Mouse (Mus musculus) kidney, embryonic 16.5 days (tissue): ENCODE results near the gene Homer1. TPM values are rescaled to one million over a fixed set of nuclear protein-coding genes. Genes with fewer than 3 reads are reported as not detected.
A peak's percentile ranks its signal among the peaks of the same experiment; 100 is the strongest.

Experiments used
- ATAC-seq: fragments of 200-750 bp; cut with Nextera tagmentation; 2 replicates; pipeline ENCODE4 v1.8.0; 2017; ENCODE audit warnings: moderate TSS enrichment; ENCODE audit not compliant: low FRiP score, low TSS enrichment
- H3K27ac ChIP-seq: fragments of 300-500 bp; sonication (generic); 2 replicates; pipeline ENCODE4 v1.5.1; 2014; ENCODE audit warnings: low read length
- H3K27me3 ChIP-seq: fragments of 300-500 bp; sonication (generic); 2 replicates; pipeline ENCODE4 v1.6.1; 2014; ENCODE audit warnings: low read length, control low read depth, mixed read lengths; ENCODE audit not compliant: insufficient read depth
- H3K36me3 ChIP-seq: fragments of 300-500 bp; sonication (generic); 2 replicates; pipeline ENCODE4 v1.6.1; 2014; ENCODE audit warnings: low read length, control low read depth, mixed read lengths; ENCODE audit not compliant: insufficient read depth
- H3K4me1 ChIP-seq: fragments of 300-500 bp; sonication (generic); 2 replicates; pipeline ENCODE4 v1.6.1; 2014; ENCODE audit warnings: low read length, control low read depth, mixed read lengths; ENCODE audit not compliant: insufficient read depth
- H3K4me2 ChIP-seq: fragments of 300-500 bp; sonication (generic); replicated peaks from 2 replicates; pipeline ENCODE4 v1.6.1; 2014; ENCODE audit warnings: low read depth, low read length
- H3K4me3 ChIP-seq: fragments of 300-500 bp; sonication (generic); 2 replicates; pipeline ENCODE4 v1.5.1; 2014; ENCODE audit warnings: mild to moderate bottlenecking, low read length
- H3K9ac ChIP-seq: fragments of 300-500 bp; sonication (generic); replicated peaks from 2 replicates; pipeline ENCODE4 v1.6.1; 2014; ENCODE audit warnings: low read length
- H3K9me3 ChIP-seq: fragments of 300-500 bp; sonication (generic); 2 replicates; pipeline ENCODE4 v1.6.1; 2016; ENCODE audit warnings: low read length, control low read depth
- WGBS: fragments of 180-500 bp; shearing (Covaris S2); extraction: QIAGEN DNeasy Blood & Tissue Kit; methylation state at CpG from one replicate; pipeline ENCODE4 v1.1.7; 2014; 5-methylcytosine and 5-hydroxymethylcytosine counted together
- polyA plus RNA-seq: library from polyadenylated mRNA; unstranded; fragments of >200 nt; fragmentation: Nextera tagmentation; extraction: Ambion mirVana; gene quantifications from 2 replicates; pipeline ENCODE4 v1.2.1, GENCODE M21; 2015

Gene Homer1
- polyA plus RNA-seq, 1 experiment from 2014 or later: 3.2 TPM

GRCm38 (mm10) chr13:93384481-93384880, 85.0 kb downstream of the Homer1 start:
- no peaks in the 10 kb centered on the region for H3K9me3 ChIP-seq
- ATAC-seq: no peak

GRCm38 (mm10) chr13:93385147-93385546, 85.7 kb downstream of the Homer1 start:
- WGBS: 67% methylated on average over 1 of the region's 1 CpGs
- Histone ChIP-seq H3K27me3 (no peaks in the 10 kb centered on the region), H3K9ac (no peak overlapping the region), H3K9me3 (no peaks in the 10 kb centered on the region), H3K4me3 (no peak overlapping the region), H3K36me3 (no peaks in the 10 kb centered on the region), H3K27ac (no peak overlapping the region), H3K4me1 (no peaks in the 10 kb centered on the region), H3K4me2 (no peak overlapping the region)
- no peak for ATAC-seq

More at GRCm38 (mm10) chr13:93384481-93384880, 85.0 kb downstream of the Homer1 start:
- no peaks in the 10 kb centered on the region for H3K4me1 ChIP-seq
- no peaks in the 10 kb centered on the region for H3K36me3 ChIP-seq
- H3K4me3 ChIP-seq: no peak overlapping the region
- no peak overlapping the region for H3K9ac ChIP-seq
- no peak overlapping the region for H3K4me2 ChIP-seq
- H3K27ac ChIP-seq: no peak overlapping the region
- WGBS: 92% methylated on average over 1 of the region's 1 CpGs
- H3K27me3 ChIP-seq: no peaks in the 10 kb centered on the region

- Histone ChIP-seq H3K36me3 (no peaks in the 10 kb centered on the region), H3K4me2 (no peak overlapping the region), H3K27ac (no peak overlapping the region), H3K9me3 (no peaks in the 10 kb centered on the region), H3K27me3 (no peaks in the 10 kb centered on the region), H3K9ac (no peak overlapping the region), H3K4me3 (no peak overlapping the region), H3K4me1 (no peaks in the 10 kb centered on the region)
- no peak for ATAC-seq
- 95% methylated on average over 5 of the region's 5 CpGs for WGBS
These were observed 88.0 kb downstream of the Homer1 start for GRCm38 (mm10) chr13:93387440-93387839.

GRCm38 (mm10) chr13:93388594-93389241, 89.3 kb downstream of the Homer1 start:
- no peaks in the 10 kb centered on the region for H3K9me3 ChIP-seq
- no peak overlapping the region for H3K9ac ChIP-seq
- peak overlapping the region; percentile 66; the same call in 1 of the 2 replicates for H3K27ac ChIP-seq
- H3K36me3 ChIP-seq: no peaks in the 10 kb centered on the region
- 63% methylated on average over 7 of the region's 7 CpGs for WGBS
- no peaks in the 10 kb centered on the region for H3K27me3 ChIP-seq
- H3K4me2 ChIP-seq: no peak overlapping the region
- no peak overlapping the region for H3K4me3 ChIP-seq
- ATAC-seq: no peak
- no peaks in the 10 kb centered on the region for H3K4me1 ChIP-seq

- Histone ChIP-seq H3K9ac (no peak overlapping the region), H3K9me3 (no peaks in the 10 kb centered on the region), H3K4me2 (no peak overlapping the region), H3K27ac (peak overlapping the region; percentile 66), H3K27me3 (no peaks in the 10 kb centered on the region), H3K4me1 (no peaks in the 10 kb centered on the region), H3K36me3 (no peaks in the 10 kb centered on the region), H3K4me3 (no peak overlapping the region)
- ATAC-seq: peak; percentile 92
- 21% methylated on average over 2 of the region's 2 CpGs for WGBS
These were observed 89.8 kb downstream of the Homer1 start for GRCm38 (mm10) chr13:93389242-93389625.

- no peak for ATAC-seq
- WGBS: 93% methylated on average over 5 of the region's 5 CpGs
These were observed 100.3 kb downstream of the Homer1 start for GRCm38 (mm10) chr13:93399710-93400216.

GRCm38 (mm10) chr13:93401947-93402346, 102.5 kb downstream of the Homer1 start:
- Histone ChIP-seq H3K4me3 (no peak overlapping the region), H3K9me3 (no peaks in the 10 kb centered on the region; the same call in 1 of the 2 replicates), H3K9ac (no peak overlapping the region), H3K27me3 (no peaks in the 10 kb centered on the region), H3K4me2 (no peak overlapping the region), H3K4me1 (no peaks in the 10 kb centered on the region), H3K36me3 (0 out of 2 replicates have a peak, but pooled peaks cover 4% of the 10 kb centered on the region), H3K27ac (no peak overlapping the region)
- ATAC-seq: no peak
- 87% methylated on average over 7 of the region's 7 CpGs for WGBS

More at GRCm38 (mm10) chr13:93399710-93400216, 100.3 kb downstream of the Homer1 start:
- Histone ChIP-seq H3K27me3 (no peaks in the 10 kb centered on the region), H3K27ac (no peak overlapping the region), H3K36me3 (peaks cover 19% of the 10 kb centered on the region; the same call in 1 of the 2 replicates), H3K9ac (no peak overlapping the region), H3K4me2 (no peak overlapping the region), H3K4me1 (no peaks in the 10 kb centered on the region), H3K9me3 (no peaks in the 10 kb centered on the region; the same call in 1 of the 2 replicates), H3K4me3 (no peak overlapping the region)

- Histone ChIP-seq H3K9me3 (no peaks in the 10 kb centered on the region), H3K4me1 (no peaks in the 10 kb centered on the region), H3K4me2 (no peak overlapping the region), H3K27ac (no peak overlapping the region), H3K27me3 (no peaks in the 10 kb centered on the region), H3K9ac (no peak overlapping the region), H3K4me3 (no peak overlapping the region), H3K36me3 (no peaks in the 10 kb centered on the region)
- ATAC-seq: no peak
- WGBS: 78% methylated on average over 5 of the region's 5 CpGs
These were observed 107.4 kb downstream of the Homer1 start for GRCm38 (mm10) chr13:93406855-93407254.

- Histone ChIP-seq H3K27me3 (no peaks in the 10 kb centered on the region), H3K9ac (no peak overlapping the region), H3K9me3 (no peaks in the 10 kb centered on the region), H3K4me1 (no peaks in the 10 kb centered on the region), H3K27ac (no peak overlapping the region), H3K4me2 (no peak overlapping the region), H3K4me3 (no peak overlapping the region), H3K36me3 (no peaks in the 10 kb centered on the region)
- no peak for ATAC-seq
- WGBS: 84% methylated on average over 4 of the region's 4 CpGs
These were observed 110.9 kb downstream of the Homer1 start for GRCm38 (mm10) chr13:93410343-93410742.

GRCm38 (mm10) chr13:93415055-93415454, 115.6 kb downstream of the Homer1 start:
- Histone ChIP-seq H3K9ac (no peak overlapping the region), H3K4me3 (no peak overlapping the region), H3K27ac (no peak overlapping the region), H3K27me3 (no peaks in the 10 kb centered on the region), H3K36me3 (no peaks in the 10 kb centered on the region), H3K9me3 (no peaks in the 10 kb centered on the region), H3K4me1 (no peaks in the 10 kb centered on the region), H3K4me2 (no peak overlapping the region)
- WGBS: 86% methylated on average over 5 of the region's 5 CpGs
- no peak for ATAC-seq
